Mouse (Mus musculus) layer of hippocampus, adult 9-10 months (tissue): ENCODE results near the gene Tbpl1.

ENCODE experiments used
- DNase-seq: peaks from one replicate; pipeline ENCODE4 v3.0.0; 2022; ENCODE audit warnings: low spot score

Gene Tbpl1

DNA sequence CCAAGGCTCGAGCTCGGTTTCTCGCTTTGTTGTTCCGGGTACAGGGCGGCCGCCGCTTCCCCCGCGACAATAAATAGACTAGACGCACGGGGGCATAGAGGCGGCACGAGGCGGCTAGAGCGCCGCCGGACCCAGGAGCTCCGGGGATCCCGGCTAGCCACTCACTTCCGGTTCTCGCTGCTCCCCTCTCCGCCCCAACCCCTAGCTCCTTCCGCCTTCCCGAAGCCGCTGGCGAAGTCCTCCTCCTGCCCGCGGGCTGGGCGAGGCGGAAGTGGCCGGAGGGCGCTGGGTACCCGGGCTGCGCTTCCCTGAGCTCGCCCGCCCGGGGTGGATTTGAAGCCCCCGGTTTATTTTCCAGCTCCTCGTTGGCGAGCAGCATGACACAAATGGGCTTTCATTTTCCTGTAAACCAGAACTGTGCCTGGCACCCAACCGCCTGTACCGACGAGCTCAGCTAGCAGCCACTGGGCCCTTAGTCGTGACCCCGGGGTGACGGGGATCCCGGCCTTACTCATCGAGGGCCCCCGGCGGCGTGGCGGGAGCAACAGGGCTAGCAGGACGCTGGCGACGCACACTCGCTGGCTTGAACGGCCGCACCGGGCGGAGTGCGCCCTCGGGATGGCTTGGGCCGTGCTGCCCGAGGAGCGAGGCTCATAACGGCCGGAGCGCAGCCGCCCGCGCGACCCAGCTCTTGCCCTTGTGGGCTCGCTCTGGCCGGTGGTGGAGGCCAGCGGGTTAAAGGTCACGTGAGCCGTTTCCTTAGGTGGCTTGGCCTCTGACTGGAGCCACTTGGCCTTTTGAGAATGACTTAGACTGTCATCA lies at the start of gene Tbpl1:
TSS of gene Tbpl1 (minus strand) at position 667 of the 822 bp plus-strand sequence.
- DNase-seq, result peak; percentile 73

DNA sequence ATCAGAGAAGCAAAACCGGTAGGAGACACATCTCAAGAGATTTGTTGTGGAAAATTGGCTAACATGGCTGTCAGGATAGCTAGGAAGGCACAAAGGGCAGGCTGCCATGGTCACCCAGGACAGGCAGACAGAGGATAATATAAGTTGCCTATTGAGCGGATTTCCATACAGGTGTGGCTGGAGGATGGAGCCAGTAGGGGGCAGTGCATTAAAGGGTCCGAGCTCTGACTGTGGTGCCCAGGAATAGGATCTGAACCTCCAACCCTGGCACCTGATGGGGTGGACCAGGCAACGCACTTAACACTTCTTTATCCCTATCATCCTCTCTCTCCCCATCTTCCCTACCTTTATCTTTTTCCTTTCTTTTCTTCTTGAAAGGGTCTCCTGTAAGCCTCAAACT lies 49.7 kb upstream of the Tbpl1 start:
- no peak for DNase-seq

DNA sequence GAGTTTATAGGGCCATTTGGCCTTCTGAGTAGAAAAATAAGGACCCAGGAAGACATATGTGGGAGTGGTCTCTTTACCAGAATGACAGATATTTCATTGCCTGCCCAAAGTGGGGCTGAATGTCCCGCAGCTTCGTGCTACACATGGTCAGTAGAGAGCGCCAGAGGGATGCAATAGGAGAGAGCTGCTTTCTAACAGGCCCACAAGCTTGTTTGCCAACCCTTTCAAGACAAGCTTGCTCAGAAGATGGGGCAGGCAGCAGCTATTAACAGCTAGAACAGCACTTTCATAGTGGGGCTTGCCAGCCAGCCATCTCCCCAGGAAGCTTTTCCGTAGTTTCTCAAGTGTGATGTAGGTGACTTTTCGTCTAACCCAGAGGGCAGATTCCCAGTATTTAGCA lies 46.2 kb upstream of the Tbpl1 start:
- no peak for DNase-seq

DNA sequence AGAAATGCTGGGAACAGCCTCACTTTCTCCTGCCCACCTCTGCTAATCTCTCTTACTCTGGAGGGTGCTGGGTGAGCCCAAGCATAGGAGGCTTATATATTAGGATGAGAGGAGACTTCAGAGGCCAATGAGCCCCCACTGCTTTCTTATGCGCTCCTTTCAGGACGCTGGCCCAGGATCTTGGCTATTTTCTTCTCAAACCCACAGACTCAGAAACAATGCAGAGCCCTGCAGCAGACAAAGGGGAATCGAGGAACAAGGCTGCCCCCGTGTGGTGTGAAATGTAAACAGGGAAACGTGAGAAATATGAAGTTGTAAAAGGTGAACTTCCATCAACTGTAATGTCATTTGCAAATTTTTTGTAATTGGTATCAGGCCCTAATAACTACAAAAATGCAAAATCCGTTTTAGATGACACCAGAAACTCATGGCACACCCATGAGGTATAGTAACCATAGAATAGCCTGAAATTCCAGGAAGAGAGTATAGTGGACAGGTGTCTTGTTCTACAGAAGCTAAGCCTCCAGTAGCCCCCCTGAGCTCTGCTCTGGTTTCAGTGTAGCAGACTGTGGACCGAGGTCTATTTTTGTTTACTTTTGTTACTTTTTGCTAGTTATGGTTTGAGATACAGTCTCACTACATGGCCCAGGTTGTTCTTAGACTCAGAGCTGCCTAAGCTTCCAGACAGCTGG lies 44.4 kb upstream of the Tbpl1 start:
- peak; percentile 65 for DNase-seq

DNA sequence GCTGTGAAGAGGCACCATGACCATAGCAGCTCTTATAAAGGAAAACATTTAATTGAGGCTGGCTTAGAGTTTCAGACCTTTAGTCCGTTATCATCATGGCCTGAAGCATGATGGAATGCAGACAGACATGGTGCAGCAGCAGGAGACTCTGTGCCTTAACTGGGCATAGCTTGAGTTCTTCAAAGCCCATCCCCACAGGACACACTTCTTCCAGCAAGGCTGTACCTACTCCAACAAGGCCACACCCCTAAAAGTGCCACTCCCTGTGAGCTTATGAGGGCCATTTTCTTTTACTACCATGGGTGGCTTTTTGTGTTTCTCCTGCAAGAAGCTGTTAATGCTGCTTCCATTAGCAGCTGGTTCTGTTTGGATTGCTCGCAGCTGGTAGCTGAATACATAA lies 43.7 kb upstream of the Tbpl1 start:
- DNase-seq, result no peak

DNA sequence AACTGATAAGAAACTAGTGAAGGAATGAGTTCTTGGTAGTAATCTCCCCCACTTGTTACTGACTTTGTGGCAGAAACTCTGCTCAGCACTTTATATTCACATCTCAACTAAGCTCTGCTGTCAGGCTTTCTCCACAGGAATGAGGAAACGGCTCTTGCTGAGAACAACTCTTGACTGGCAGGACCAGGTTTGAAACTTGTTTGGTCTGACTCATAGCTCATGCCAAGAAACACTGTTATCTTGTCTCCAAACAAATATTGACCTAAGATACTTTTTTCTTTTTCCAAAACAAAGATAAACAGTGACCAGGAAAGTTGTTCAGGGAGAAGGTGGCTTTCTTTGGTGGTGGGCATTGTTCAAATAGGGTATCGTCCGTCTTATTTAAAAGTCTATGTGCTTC lies 42.9 kb upstream of the Tbpl1 start:
- DNase-seq, result no peak

DNA sequence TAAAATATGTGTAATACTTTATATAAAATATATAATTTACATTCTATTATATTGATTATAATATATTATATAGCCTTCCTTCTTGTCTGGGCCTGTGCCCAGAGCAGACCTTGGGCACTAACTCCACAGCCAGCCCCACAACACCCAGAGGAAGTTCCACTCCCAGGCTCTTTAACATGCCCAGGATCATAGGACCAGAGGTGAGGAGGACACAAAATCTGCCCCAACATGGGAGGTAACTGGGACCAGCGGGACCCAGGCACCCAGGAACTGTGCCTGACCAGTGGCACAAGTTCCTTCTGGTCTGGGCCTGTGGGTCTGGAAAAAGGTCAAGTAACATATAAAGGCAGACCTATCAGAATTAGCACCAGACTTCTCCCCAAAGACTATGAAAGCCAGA lies 22.5 kb upstream of the Tbpl1 start:
- DNase-seq, result no peak

DNA sequence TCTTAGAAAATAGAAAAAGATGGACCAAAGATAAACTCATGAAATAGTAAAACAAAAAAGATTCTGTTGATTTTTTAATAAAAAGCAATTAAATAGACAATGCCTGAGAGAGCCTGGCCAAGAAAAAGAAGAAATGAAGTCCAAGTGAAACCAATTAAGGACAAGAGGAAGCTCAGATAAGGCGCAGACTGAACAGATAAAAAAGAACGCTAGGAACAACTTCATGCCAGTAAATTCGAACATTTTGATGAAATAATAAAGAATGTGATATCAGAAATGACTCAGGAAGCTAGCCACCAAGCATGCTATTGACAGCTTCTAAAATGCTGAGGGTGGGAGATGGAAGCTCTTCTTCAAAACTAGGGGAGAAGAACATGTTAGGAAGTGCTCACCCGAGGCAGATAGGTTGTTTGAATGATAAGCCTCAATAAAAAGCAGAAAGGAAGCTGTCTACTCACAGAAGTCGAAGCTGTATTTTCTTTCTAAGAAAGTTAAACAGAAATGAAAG lies 19.5 kb upstream of the Tbpl1 start:
- DNase-seq, result no peak

DNA sequence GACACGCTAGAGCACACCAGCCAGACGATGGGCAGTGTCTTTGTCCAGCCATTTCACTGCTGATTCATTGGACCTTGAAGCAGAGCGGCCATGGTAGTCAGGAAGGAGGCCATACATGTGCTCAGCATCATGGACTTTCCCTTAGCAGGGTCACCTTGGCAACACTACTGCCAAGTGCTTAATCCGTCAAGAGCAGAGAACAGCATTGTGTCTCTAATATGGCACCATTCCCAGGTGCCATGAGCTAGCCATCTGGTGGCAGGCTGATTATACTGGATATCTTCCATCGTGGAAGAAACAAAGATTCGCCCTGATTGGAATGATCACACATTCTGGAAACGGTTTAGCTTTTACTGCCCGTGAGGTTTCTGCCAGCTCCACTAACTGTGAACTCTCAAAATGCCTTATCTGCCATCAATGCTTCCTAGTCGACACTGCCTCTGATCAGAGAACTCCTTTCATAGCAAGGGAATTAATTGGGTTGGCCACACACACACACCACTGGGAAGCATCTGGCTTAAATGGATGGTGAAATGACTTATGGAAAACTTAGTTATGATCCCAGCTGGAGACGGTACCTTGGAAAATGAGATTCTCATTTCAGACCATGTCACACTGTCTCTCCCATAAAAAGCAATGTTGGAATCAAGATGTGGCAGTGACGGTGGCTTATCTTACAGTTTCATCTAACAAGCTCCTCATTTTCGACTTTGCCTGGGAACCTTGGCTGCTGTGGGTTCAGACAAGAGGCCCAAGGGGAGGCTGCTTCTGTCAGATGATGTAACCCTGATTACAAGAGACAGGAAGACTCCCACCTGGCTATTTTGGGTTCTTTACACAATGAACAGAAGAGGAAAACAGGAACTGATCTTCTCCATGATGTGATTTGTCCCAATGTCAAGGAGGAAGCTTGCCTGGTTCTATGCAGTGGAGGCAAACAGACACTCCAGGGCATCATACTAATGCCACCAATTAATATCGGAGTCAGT lies 14.9 kb upstream of the Tbpl1 start:
- no peak for DNase-seq

DNA sequence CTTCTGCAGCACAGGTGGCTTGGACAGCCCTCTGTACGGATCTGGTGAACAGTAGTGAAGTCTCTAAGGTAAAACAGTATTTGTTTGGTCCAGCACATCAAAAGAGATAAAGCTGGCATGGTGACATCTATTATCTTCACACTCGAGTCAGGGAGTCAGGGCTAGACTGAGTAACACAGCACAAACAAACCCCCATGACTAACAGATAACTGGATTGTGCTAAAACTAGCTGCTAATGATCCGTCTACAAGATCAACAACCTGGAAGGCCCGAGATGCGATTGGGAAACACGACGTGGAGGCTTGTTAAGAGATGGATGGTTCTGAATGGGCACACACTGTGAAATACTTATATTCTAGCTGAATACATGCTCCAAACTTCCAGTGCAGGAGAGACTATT lies 14.2 kb upstream of the Tbpl1 start:
- DNase-seq, result no peak

DNA sequence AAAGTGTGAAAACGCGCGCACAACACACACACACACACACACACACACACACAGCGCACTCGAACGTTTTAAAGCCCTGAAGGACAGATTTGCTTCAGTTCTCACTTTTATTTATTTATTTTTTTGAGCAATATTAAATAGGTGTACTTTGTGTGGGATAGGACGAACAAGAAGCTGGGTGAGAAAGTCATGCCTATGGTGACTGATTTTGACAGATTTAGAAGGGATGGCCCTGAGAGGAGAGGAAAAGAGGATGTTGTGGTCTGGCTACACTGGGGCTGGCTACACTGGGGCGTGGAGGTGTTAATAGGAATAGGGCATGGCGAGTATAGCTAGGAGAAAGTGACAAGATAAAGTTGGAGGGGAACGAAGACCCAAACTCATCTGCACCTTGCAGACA lies 443 bp upstream of the Tbpl1 start:
- DNase-seq, result no peak

DNA sequence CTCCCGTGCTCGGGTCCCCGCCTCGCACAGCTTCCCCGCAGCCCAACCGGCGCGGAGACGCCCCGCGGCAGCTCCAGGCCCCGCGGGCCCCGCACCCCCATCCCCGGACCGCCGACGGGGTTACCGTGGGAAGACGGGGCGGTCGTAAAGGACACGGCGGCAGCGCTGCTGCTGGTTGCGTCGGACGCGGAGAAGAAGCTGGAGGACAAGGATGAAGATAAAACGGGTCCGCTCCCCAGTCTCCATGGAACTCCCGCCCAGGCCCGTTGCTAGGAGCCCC lies 806 bp downstream of the Tbpl1 start:
- DNase-seq, result no peak

DNA sequence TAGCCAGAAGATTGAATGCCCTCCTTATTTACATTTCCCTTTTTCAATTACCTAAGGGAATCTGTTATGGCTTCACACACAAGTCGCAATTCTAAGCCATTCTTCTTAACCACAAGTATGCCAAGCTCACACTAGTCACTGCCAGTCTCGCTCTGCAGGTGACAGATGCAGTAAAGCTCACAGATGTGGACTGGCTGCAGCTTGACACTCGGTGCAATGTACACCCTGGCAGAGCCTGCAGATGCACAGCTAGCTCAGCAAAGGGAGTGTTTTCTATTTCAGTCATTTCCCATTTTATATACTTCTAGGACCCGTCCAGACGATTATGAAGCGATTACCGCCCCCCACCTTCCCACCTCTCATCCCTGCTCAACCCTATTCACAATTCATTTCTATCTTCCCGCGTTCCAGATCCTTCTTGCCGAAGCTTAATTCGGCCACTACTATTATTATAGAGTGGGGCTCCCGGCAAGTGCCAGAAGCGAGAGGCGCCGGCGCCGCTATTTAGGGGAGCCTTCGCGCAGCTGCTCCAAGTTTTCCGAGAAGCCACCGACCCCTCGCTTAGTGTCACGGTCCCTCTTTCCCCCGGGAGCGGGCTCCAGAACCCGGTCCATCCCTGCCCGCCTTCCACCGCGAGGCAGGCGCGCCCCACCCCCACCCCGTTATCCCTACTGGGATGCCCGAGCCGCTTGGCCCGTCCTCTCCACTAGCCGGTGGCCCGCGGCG lies 1.3 kb downstream of the Tbpl1 start:
- no peak for DNase-seq

DNA sequence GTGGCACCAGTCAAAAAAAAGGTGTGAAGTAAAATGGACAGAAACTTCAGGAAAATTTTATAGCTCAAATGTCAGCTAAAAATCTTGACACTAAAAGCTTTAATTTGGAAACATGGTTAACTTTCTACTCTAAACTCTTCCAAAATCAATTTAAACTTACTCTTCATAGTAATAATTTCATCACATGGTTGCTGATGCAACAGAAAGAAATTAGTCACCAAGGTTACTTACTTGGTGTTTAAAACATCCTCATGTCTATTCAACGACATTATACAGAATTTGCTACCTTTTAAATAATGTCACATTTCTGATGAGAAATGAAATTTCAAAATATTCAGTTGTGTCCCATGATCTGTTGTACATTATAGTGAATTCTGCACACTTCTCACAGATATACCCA lies 3.5 kb downstream of the Tbpl1 start:
- no peak for DNase-seq

DNA sequence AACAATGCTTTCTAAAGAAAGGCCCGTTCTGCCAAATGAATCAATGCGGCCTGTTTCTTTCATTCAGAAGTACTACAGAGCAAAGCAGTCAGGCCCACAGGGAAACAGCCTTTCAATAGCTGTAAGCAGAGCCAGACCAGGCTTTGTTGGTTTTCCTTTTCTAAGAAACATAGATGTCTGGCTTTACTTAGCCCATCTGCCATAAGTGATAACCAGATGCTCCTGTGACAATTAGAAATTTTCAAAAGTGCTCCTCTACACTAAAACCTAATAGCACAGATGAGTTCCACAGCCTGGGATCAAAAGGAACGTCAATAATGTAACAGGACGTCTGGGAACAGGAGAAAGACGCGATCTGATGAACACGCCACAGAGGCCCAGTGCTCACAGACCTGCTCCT lies 5.4 kb downstream of the Tbpl1 start:
- DNase-seq, result no peak

DNA sequence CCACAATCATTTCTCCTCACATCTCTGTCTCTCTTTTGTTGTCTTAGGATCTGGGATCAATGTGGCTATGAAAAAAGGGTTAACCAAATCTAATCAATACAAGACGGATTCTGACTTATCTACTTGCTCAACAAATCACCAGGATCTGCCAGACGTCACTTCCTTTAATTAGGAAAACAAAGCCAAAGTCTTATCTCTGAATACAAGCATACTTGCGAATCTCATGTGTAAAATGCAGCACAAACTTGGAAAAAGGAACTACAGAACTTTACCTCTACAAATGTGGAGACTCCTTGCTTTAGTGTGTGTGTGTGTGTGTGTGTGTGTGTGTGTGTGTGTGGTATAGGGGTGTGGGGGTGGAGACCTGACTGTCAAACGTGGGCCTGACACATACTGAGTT lies 6.6 kb downstream of the Tbpl1 start:
- no peak for DNase-seq

DNA sequence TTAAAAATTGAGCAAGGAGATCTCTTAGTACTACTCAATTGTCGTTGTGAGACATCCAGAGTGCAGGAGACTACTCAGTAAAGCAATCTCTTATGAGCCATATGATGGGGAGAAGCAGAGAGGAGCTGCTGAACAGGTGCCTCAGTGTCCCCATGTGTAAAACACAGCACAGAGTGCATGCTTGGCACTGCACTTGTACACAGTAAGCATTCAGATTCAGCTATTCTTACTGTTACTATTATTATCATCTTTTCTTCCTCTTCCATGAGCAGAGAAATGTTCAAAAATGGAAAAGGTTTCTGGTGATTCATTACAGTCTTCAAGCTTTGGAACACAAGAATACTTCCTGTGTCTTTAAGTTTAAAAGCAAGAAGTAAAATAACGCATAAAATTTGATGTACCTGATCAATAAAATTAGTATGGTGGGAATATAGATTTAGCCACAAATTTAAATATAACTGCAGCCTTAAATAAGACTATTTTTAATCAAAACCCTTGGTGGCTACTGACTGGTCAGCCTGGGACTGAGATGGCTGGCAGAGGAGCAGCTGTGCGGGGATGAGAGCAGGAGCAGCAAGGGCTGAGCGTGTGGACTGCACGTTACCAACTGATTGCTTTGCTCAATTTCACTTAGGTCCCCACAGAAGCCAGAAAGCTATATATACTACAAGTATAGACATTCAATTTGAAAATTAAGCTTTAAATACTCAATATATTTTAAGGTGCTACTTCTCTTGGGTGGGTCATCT lies 10.8 kb downstream of the Tbpl1 start:
- DNase-seq, result no peak

DNA sequence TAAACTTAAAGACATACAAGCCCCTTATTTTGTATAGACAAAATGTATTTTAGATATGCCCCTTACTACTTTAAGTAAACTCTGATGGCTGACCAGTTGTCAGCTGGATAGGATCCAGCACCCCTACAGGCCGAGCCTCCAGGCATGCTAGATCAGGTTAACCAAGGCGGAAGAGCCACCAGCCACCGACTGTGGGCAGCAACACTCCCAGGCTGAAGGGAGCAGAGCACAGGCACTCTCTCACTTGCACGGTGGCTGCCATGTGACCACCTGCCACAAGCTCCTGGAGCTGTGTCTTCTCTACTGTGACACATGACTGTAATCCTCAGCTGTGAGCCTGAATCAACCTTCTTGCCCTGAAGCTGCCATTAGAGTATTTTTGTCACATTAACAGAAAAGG lies 13.3 kb downstream of the Tbpl1 start:
- no peak for DNase-seq

DNA sequence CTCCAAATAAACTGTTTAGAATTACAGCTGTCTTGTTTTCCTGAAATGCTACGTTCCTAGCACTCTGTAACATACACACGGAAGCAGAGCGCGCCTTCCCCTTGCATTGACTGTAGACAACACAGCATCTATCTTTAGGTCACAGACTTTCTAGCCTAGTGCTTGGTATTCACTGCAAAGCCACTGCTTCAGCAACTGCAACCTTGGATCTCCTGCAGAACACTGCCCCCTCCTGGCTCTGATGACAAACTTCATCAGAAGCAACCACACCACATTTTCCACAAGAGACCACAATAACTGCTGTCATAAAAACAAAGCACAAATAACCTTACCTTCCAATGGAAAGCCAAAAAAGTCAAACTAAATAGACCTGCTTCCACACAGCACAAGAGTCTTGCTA lies 17.2 kb downstream of the Tbpl1 start:
- peak; percentile 44 for DNase-seq

DNA sequence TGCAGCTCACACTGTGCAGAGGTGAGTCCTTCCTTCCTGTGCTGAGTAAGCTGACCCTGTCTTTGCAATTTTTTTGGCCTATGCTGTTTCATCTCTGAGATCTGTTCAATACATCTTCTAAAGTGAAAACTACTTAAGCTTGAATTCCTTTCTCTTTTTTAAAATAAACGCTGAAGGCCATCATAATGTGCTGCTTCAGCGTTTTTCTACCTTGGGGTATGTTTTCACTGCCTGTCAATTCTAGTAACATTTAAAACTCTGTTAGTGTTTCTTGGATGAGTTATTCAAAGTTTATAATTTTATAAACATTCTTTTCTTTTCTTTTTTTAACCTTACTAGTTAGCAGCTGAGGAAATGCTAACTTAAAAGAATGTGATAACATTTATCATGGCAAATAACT lies 18.8 kb downstream of the Tbpl1 start:
- DNase-seq, result no peak

DNA sequence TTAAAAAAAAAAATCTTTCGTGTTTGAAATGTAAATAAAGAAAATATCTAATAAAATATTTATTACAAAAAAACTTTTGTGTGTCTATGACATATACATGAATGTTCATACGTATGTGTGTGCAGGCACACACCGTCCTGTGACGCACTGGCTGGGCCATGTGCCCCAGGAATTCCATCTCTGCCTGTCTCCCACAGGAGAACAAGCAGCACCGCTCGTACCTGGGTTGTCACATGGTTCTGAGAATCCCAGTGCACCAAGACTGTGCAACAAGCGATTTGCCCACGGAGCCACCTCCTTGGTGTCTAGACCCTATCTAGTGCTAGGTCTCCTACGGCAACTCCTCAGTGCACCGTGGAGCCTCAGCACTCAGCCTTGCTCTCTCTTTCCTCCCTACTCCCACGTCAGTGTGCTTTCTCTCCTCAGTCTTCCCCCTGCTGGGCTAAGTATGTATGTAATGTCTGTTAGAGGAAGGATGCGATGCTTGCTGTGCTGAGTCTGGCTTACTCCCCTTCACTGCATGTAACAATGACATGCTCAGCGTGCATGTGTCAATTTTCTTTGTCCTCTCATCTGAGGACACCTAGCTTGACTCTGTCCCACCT lies 21.5 kb downstream of the Tbpl1 start:
- DNase-seq, result no peak
